Mouse (Mus musculus): ENCODE measurements at regions not wholly inside any gene's neighbourhood (a gene's known extent, or its start where the extent isn't known, plus 50 kb on each side); places are given as distances from the start of the nearest gene placed in this dataset.

DNA sequence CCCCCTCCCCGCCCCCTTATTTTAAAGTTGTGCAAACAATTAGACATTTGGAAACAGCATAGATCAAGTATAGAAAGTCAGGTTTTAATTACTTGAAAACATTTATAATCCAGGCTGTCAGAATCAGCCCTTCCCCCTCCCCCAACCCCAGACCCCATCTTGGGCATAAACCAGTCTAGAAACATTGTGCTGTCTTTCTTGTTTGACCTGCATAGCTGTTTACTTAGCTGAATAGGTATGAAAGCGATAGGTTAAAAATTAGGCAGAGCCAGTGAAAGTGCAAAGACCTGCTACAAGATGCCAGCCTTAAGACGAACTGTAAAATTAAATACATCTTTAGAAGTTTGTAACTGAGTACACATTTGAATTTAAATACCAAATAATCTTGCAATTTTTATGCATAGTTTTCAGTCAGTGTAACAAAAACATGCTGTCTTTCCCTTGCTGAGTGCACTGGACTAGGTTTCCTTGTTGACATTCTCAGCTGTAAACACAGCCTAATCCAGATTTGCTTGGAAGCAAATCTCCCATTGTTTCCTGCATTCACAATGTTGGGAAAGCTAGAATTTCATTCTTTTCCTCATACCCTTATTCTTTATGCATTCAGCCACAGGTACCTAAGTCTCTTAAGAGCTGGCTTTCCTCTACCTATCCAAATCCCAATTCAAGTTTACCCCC is 234.2 kb upstream of the Tbx18 start:
- no peak for DNase-seq

DNA sequence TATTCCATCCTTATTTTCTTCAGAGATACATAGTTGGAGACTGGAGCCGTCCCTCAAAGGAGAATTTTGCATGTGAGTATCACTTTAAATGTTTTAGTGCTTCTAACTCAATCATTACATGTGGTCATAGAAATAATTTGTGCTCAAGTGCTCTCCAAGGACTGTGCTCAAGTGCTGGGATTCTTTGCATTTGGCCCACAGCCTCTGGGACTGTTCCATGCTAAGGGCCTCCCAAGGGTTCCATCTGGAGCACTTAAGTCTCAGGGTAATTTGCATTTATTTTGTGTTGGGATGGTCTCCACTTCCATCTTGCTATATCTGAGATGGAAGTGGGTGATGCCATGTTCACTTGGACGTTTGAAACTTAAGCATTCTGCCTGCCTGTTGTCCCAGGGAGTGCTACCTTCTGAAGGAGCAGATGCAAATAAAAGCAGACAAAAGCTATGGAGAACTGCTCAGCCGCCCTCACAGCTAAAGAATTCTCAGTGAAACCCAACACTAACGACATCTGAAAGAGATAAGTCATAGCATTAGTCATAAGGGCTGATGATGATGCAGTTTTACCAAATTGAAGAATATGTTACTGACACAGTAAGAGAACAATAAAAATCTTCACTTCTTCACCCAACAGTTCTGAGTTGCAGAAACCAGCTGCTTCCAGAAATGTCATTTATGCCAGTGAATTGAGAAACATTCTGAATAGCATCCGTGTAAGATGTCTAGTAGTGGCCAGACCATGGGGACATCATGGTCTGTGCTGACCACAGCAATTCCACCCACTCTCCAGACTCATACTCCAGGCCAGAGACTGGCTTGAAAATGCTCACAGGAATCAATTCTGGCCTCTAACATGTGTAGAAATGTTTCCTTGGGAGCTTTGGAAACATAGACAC is 237.4 kb upstream of the Tbx18 start:
- DNase-seq, result no peak

DNA sequence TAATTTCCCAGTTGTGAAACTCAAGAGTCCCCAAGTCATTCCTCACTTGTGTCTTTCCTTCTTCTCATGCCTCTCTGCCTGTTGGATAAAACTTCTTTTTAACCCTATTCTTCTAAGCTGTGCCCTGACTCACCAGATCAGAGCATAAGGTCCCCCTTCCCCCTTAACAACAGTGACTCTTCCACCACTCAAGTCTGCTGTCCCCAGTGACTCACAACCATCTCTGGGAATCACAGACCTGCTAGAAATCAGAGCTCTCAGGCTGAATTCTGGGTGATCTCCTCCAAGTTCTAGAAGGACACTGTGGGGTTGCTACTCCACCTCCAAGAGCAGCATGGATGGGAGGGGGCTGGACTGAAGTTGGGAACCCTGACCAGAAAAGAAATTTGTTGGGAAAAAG is 239.5 kb upstream of the Tbx18 start:
- no peak for DNase-seq

GRCm38 (mm10) chr9:87971791-87972190 is 240.7 kb upstream of the Tbx18 start:
- no peak for DNase-seq

- DNase-seq, result no peak
These were observed 242.5 kb upstream of the Tbx18 start for GRCm38 (mm10) chr9:87973531-87973930.

GRCm38 (mm10) chr9:87984910-87985309 is 253.8 kb upstream of the Tbx18 start:
- no peak for DNase-seq

DNA sequence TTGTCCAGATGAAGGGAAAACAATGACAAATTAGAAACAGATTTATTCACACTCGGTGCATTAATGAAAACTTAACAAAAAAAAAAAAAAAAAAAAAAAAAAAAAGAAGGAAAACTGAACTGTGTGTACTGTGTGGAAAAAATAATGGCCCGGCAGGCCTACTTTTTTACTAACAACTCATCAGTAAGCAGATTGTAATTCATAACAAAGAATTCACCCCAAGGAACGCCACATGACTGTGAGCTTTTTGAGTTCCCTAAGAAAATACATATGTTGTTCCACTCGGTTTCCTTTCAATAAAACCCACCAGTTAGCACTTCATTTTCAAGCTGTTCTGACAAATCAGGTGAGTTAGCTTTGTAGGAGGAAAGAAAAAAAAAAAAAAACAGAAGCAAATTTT is 254.4 kb upstream of the Tbx18 start:
- DNase-seq, result no peak

DNA sequence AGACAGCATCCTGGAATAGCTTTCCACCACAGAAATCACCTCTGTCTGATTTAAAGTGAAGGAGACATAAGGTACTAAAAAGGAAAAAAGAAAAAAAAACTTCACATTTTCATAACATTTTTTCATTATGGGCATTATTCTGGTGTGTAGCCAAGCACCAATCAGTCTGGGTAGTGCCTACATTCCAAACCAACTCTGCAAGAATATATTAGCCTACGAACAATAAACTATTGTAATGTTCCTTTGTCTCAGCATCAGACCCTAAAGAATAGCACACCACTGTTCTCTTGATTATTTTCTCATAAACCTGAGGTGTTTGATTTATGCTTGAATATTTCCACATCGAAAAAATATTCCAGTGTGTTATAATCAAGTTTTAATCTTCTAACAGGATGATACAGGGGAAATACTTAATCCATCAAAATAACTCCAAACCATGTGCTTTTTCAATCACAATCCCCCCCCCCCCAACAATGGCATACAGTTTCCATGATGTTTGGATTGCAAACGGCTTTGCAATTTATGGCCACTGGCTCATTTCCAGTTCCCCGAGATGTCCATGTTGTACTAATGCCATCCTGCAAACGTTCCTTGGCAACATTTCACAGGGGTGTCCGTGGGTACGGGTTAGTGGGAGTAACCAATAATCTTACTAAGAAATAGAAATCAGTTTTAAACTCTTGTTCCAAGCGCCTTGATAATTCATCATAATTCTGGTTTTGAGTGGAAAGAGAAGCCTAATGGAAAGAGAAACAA is 275.1 kb upstream of the Tbx18 start:
- no peak for DNase-seq

- DNase-seq, result no peak
These were observed 292.7 kb upstream of the Tbx18 start for GRCm38 (mm10) chr9:88023752-88024151.

GRCm38 (mm10) chr9:88025936-88026335 is 294.9 kb upstream of the Tbx18 start:
- no peak for DNase-seq

GRCm38 (mm10) chr9:88030509-88031148 is 296.4 kb upstream of the Nt5e start:
- DNase-seq, result no peak

GRCm38 (mm10) chr9:88037560-88037959 is 289.4 kb upstream of the Nt5e start:
- no peak for DNase-seq

DNA sequence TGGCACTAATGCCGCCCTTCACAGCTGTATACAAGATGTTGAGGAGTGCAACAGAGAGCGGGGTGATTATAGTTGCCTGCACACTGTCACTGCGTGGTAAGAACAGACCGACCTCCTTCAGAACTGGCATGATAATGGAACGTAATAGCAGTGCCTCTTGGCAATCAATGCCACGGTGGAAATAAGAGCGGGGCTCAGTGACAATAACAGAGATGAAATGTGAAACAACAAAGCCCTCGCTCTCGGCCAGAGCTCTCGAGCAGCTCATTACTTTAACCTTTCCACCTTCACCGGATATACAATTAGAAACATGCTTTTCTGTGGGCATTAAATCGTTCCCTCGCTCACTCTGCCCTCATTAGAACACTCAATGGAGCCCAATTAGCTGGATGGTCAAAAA is 277.7 kb upstream of the Nt5e start:
- no peak for DNase-seq

DNA sequence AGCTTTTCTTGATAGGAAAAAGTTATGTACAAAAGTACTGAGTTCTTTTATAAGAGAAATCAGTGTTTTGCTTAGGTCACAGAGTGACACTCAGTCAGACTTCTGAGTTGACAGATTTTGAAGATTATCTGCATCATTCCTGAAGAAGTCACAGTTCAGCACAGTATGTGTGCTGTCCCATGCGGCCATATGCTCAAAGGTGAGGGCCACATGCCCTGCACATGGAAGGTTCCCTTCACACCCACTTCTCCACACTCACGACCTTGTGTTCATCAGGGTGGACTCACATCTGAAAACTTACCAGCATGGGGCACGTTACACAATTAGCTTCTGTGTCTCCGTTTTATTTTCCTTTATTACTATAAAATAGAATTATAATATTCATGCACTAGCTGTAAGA is 277.2 kb upstream of the Nt5e start:
- no peak for DNase-seq

DNA sequence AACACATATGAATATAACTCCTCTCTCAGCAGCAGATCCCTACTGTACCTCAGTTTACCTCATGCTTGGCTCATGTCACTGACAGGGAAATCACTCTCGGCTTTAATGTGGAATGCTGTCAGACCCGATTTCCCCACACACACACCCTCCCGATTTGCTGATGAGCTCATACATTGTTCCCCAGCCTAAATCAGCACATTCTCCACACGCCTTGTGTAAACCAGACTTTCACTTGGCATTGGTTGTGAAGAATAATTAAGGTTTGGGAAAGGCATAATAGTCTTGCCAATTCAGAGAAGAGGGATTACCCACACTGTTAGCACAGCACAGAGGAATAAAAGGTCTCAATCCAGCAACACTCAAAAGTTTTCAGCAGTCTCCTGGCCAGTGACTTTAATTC is 268.4 kb upstream of the Nt5e start:
- no peak for DNase-seq

DNA sequence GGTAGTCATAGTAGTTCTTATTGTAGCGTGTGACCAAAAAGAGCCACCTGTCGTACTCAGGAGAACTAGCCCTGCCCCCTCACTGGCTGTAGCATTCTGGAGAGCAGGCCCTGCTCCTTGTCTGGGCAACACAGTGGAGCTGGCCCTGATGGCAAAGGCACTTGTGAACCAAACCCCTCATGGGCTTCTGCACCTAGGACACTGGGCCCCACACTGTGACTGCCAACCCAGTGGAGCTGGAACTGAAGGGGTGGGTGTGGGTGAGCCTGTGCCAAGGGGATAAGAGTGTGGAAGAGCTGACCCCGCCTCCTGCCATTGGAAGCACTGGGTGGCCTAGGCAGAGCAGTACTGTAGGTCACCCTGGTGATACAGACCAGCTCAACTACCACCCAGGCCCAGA is 268.0 kb upstream of the Nt5e start:
- no peak for DNase-seq

- DNase-seq, result no peak
These were observed 262.9 kb upstream of the Nt5e start for GRCm38 (mm10) chr9:88063973-88064676.

- DNase-seq, result no peak
These were observed 261.9 kb upstream of the Nt5e start for GRCm38 (mm10) chr9:88065057-88065456.

DNA sequence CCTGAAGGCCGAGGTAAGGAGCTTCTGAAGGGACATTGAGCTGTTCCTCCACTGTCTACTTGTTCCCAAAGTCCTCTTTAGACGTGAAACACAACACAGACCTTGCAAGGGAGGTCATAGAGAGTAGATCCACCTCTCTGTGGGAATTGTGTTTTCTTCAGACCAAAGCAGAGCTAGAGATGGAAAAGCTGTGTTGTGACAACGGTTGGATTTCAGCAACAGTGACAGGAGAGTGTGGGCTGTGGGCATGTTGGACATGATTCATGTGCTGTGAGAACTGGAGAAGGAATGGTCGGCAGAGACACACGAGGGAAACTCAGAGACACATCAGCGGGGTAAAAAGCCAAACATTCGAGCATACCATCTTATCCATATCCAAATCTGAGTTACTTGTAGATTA is 261.2 kb upstream of the Nt5e start:
- DNase-seq, result no peak

- no peak for DNase-seq
These were observed 258.7 kb upstream of the Nt5e start for GRCm38 (mm10) chr9:88068322-88068721.

GRCm38 (mm10) chr9:88068881-88069304 is 258.1 kb upstream of the Nt5e start:
- DNase-seq, result no peak

DNA sequence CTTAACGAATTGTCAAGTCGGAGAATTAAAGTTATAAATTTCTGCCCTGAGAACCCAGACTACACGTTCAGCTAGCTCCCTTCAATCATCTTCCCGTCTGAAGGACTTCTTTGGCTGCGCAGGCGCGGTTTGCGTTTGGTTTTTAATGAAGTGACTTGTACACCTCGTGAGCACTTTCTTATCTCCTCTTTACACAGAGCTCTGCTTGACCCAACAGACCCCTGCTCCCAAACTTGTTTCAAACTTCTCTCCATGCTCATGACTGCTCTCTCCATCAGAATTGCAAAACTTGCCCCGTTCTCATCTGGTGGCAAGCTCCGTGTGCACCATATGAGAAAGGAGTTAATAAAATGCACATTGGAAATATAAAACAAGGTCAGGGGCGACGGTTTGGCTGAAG is 257.2 kb upstream of the Nt5e start:
- no peak for DNase-seq

- DNase-seq, result no peak
These were observed 253.8 kb upstream of the Nt5e start for GRCm38 (mm10) chr9:88073165-88073564.
